Mouse (Mus musculus): ENCODE results near the gene Ccdc130. TPM values are rescaled to one million over a fixed set of nuclear protein-coding genes. Genes with fewer than 3 reads are reported as not detected.

The Ccdc130 gene
- polyA plus RNA-seq, 1 experiment from 2014 or later = 28.8 TPM

GRCm38 (mm10) chr8:84210167-84210791 lies 59.9 kb downstream of the Ccdc130 start:
- 0 out of 2 replicates have a peak overlapping the region, but pooled peaks have one; percentile 0 for H3K4me3 ChIP-seq (ENCODE audit: low read depth, low read length)
- peak; percentile 56; the same call in 1 of the 2 replicates for ATAC-seq (ENCODE audit: low read depth)
- no peaks in the 10 kb centered on the region for H3K27me3 ChIP-seq (ENCODE audit: control insufficient read depth, insufficient read depth, low read length)
- no peak overlapping the region for H3K27ac ChIP-seq (ENCODE audit: low read depth, low read length)
- H3K4me1 ChIP-seq (ENCODE audit: control insufficient read depth, insufficient read depth, low read length) = peaks cover 11% of the 10 kb centered on the region; the same call in 1 of the 2 replicates
- H3K9me3 ChIP-seq (ENCODE audit: control insufficient read depth, low read length) = no peaks in the 10 kb centered on the region
- H3K4me2 ChIP-seq (ENCODE audit: low read depth, low read length) = peak overlapping the region; percentile 34; the same call in 1 of the 2 replicates
- peaks cover 38% of the 10 kb centered on the region for H3K36me3 ChIP-seq (ENCODE audit: control insufficient read depth, insufficient read depth, low read length)
- WGBS = 56% methylated on average over 34 of the region's 34 CpGs
- H3K9ac ChIP-seq (replicated peaks; ENCODE audit: low read depth, low read length) = no peak overlapping the region

- Histone ChIP-seq H3K27ac (ENCODE audit: low read depth, low read length) (peak overlapping the region; percentile 16; the same call in 1 of the 2 replicates), H3K4me3 (ENCODE audit: low read depth, low read length) (no peak overlapping the region), H3K36me3 (ENCODE audit: control insufficient read depth, insufficient read depth, low read length) (peaks cover 28% of the 10 kb centered on the region), H3K4me1 (ENCODE audit: control insufficient read depth, insufficient read depth, low read length) (peaks cover 11% of the 10 kb centered on the region; the same call in 1 of the 2 replicates), H3K9ac (replicated peaks; ENCODE audit: low read depth, low read length) (0 out of 2 replicates have a peak overlapping the region, but pooled peaks have one; percentile 11), H3K9me3 (ENCODE audit: control insufficient read depth, low read length) (no peaks in the 10 kb centered on the region), H3K27me3 (ENCODE audit: control insufficient read depth, insufficient read depth, low read length) (no peaks in the 10 kb centered on the region), H3K4me2 (ENCODE audit: low read depth, low read length) (no peak overlapping the region)
- ATAC-seq (ENCODE audit: low read depth) = no peak; the same call in 1 of the 2 replicates
- 43% methylated on average over 17 of the region's 17 CpGs for WGBS
Observed at GRCm38 (mm10) chr8:84208381-84209380, 61.5 kb downstream of the Ccdc130 start.

GRCm38 (mm10) chr8:84207811-84208210 lies 62.4 kb downstream of the Ccdc130 start:
- 53% methylated on average over 7 of the region's 7 CpGs for WGBS
- Histone ChIP-seq H3K9me3 (ENCODE audit: control insufficient read depth, low read length) (no peaks in the 10 kb centered on the region), H3K36me3 (ENCODE audit: control insufficient read depth, insufficient read depth, low read length) (peaks cover 20% of the 10 kb centered on the region), H3K27me3 (ENCODE audit: control insufficient read depth, insufficient read depth, low read length) (no peaks in the 10 kb centered on the region), H3K4me1 (ENCODE audit: control insufficient read depth, insufficient read depth, low read length) (peaks cover 11% of the 10 kb centered on the region; the same call in 1 of the 2 replicates), H3K27ac (ENCODE audit: low read depth, low read length) (no peak overlapping the region), H3K9ac (replicated peaks; ENCODE audit: low read depth, low read length) (0 out of 2 replicates have a peak overlapping the region, but pooled peaks have one; percentile 4), H3K4me3 (ENCODE audit: low read depth, low read length) (no peak overlapping the region), H3K4me2 (ENCODE audit: low read depth, low read length) (no peak overlapping the region)
- no peak for ATAC-seq (ENCODE audit: low read depth)

MicroRNAs within 50 kb of the gene (microRNA counts, 519-probe panel; counts per million panel counts)
- microRNA mmu-miR-23a (4,250 counts per million, percentile 51 among the panel's probes with 10 or more counts), microRNA mmu-miR-27a (4,817 counts per million, percentile 65 among the panel's probes with 10 or more counts)

Small RNAs within 50 kb of the gene (microRNA-seq; reads per million reads assigned to microRNA genes)
- gene Mir23a = 2,848 reads per million, percentile 86 among the genes with 10 or more reads in this experiment
- gene Mir24-2 = not detected
- gene Mir27a = 69.1 reads per million, percentile 41 among the genes with 10 or more reads in this experiment
- gene Mir3074-2 = not detected

Other genes with a start within 250 kb of the Ccdc130 start
- gene Palm3, start 248.9 kb downstream of the Ccdc130 start, polyA plus RNA-seq (2014; fragmentation: Nextera tagmentation; extraction: Ambion mirVana) = 5.1 and 5.2 TPM in 2 replicates
- 0.43 and 0.45 TPM in 2 replicates for gene Il27ra, start 227.8 kb downstream of the Ccdc130 start, polyA plus RNA-seq (2014; fragmentation: Nextera tagmentation; extraction: Ambion mirVana)
- gene Rln3, start 225.4 kb downstream of the Ccdc130 start, polyA plus RNA-seq (2014; fragmentation: Nextera tagmentation; extraction: Ambion mirVana) = 0.82 and 0.91 TPM in 2 replicates
- gene Gm10643, start 205.2 kb downstream of the Ccdc130 start, polyA plus RNA-seq (2014; fragmentation: Nextera tagmentation; extraction: Ambion mirVana) = 1.8 and 2.2 TPM in 2 replicates
- 10.1 and 12.8 TPM in 2 replicates for gene Rfx1, start 203.5 kb downstream of the Ccdc130 start, polyA plus RNA-seq (2014; fragmentation: Nextera tagmentation; extraction: Ambion mirVana)
- 16.5 and 19.0 TPM in 2 replicates for gene Dcaf15, start 165.6 kb downstream of the Ccdc130 start, polyA plus RNA-seq (2014; fragmentation: Nextera tagmentation; extraction: Ambion mirVana)
- gene Podnl1, start 144.4 kb downstream of the Ccdc130 start, polyA plus RNA-seq (2014; fragmentation: Nextera tagmentation; extraction: Ambion mirVana) = 0.43 and 0.50 TPM in 2 replicates
- gene Cc2d1a, start 122.4 kb downstream of the Ccdc130 start, polyA plus RNA-seq (2014; fragmentation: Nextera tagmentation; extraction: Ambion mirVana) = 26.8 and 30.7 TPM in 2 replicates
- 1.3 and 1.6 TPM in 2 replicates for gene 4930432K21Rik, start 122.4 kb downstream of the Ccdc130 start, polyA plus RNA-seq (2014; fragmentation: Nextera tagmentation; extraction: Ambion mirVana)
- 12.4 and 12.5 TPM in 2 replicates for gene Nanos3, start 85.2 kb downstream of the Ccdc130 start, polyA plus RNA-seq (2014; fragmentation: Nextera tagmentation; extraction: Ambion mirVana)
- 12.9 and 20.5 TPM in 2 replicates for gene Zswim4, start 33.3 kb downstream of the Ccdc130 start, polyA plus RNA-seq (2014; fragmentation: Nextera tagmentation; extraction: Ambion mirVana)
- 265 and 294 TPM in 2 replicates for gene D8Ertd738e, start 20.7 kb downstream of the Ccdc130 start, polyA plus RNA-seq (2014; fragmentation: Nextera tagmentation; extraction: Ambion mirVana)
- 51.3 and 51.7 TPM in 2 replicates for gene Mri1, start 13.1 kb downstream of the Ccdc130 start, polyA plus RNA-seq (2014; fragmentation: Nextera tagmentation; extraction: Ambion mirVana)
- gene Cacna1a, start 118.1 kb upstream of the Ccdc130 start, polyA plus RNA-seq (2014; fragmentation: Nextera tagmentation; extraction: Ambion mirVana) = 20.1 and 29.8 TPM in 2 replicates